Mouse (Mus musculus) kidney, embryonic 16.5 days (tissue): ENCODE measurements around the gene Smg9. TPM values are rescaled to one million over a fixed set of nuclear protein-coding genes. Genes with fewer than 3 reads are reported as not detected.
A peak's percentile ranks its signal among the peaks of the same experiment; 100 is the strongest.

ENCODE experiments used
- ATAC-seq: fragments of 200-750 bp; cut with Nextera tagmentation; 2 replicates; pipeline ENCODE4 v1.8.0; 2017; ENCODE audit warnings: moderate TSS enrichment; ENCODE audit not compliant: low FRiP score, low TSS enrichment
- H3K27ac ChIP-seq: fragments of 300-500 bp; sonication (generic); 2 replicates; pipeline ENCODE4 v1.5.1; 2014; ENCODE audit warnings: low read length
- H3K27me3 ChIP-seq: fragments of 300-500 bp; sonication (generic); 2 replicates; pipeline ENCODE4 v1.6.1; 2014; ENCODE audit warnings: low read length, control low read depth, mixed read lengths; ENCODE audit not compliant: insufficient read depth
- H3K36me3 ChIP-seq: fragments of 300-500 bp; sonication (generic); 2 replicates; pipeline ENCODE4 v1.6.1; 2014; ENCODE audit warnings: low read length, control low read depth, mixed read lengths; ENCODE audit not compliant: insufficient read depth
- H3K4me1 ChIP-seq: fragments of 300-500 bp; sonication (generic); 2 replicates; pipeline ENCODE4 v1.6.1; 2014; ENCODE audit warnings: low read length, control low read depth, mixed read lengths; ENCODE audit not compliant: insufficient read depth
- H3K4me2 ChIP-seq: fragments of 300-500 bp; sonication (generic); replicated peaks from 2 replicates; pipeline ENCODE4 v1.6.1; 2014; ENCODE audit warnings: low read depth, low read length
- H3K4me3 ChIP-seq: fragments of 300-500 bp; sonication (generic); 2 replicates; pipeline ENCODE4 v1.5.1; 2014; ENCODE audit warnings: mild to moderate bottlenecking, low read length
- H3K9ac ChIP-seq: fragments of 300-500 bp; sonication (generic); replicated peaks from 2 replicates; pipeline ENCODE4 v1.6.1; 2014; ENCODE audit warnings: low read length
- H3K9me3 ChIP-seq: fragments of 300-500 bp; sonication (generic); 2 replicates; pipeline ENCODE4 v1.6.1; 2016; ENCODE audit warnings: low read length, control low read depth
- WGBS: fragments of 180-500 bp; shearing (Covaris S2); extraction: QIAGEN DNeasy Blood & Tissue Kit; methylation state at CpG from one replicate; pipeline ENCODE4 v1.1.7; 2014; 5-methylcytosine and 5-hydroxymethylcytosine counted together
- polyA plus RNA-seq: library from polyadenylated mRNA; unstranded; fragments of >200 nt; fragmentation: Nextera tagmentation; extraction: Ambion mirVana; gene quantifications from 2 replicates; pipeline ENCODE4 v1.2.1, GENCODE M21; 2015

Smg9 gene
- polyA plus RNA-seq, 1 experiment from 2014 or later: 28.3 TPM

DNA sequence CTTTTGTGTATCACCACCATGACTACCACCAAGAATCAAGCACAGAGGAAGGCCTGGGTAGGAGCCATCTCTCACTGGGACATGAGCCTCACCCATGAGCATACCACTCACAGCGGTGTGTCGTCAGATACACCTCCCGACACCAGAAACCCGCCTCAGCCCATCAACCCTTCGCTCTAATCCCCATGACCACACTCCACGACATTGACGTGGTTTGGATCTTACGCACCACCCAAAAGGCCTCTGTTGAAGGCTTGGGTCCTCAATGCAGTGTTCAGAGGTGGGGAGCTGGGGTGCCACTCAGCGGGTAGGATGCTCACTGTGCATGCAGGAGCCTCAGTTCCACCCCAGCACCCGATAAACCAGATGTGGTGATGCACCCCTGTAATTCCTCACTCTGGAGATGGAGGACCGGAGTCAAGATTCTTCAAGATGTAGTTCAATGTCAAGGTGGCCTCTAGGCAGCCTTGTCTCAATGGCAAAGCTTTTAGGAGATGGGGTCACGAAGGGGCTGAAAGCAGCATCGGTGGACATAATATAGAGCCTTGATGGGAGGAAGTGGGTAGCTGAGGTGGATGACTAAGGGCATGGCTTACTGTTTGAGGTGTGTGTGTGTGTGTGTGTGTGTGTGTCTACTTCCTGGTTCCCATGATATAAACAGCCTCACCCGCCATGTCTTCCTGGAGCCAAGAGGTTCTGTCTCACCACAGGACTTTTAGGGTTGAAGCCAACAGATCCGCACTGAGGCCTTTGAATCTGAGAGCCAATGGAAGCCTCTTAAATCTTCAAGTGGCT is 31.3 kb downstream of the Smg9 start:
- Histone ChIP-seq H3K36me3 (no peaks in the 10 kb centered on the region), H3K4me2 (no peak overlapping the region), H3K27ac (no peak overlapping the region), H3K27me3 (no peaks in the 10 kb centered on the region), H3K9me3 (peaks cover 6% of the 10 kb centered on the region; the same call in 1 of the 2 replicates), H3K9ac (no peak overlapping the region), H3K4me3 (no peak overlapping the region), H3K4me1 (no peaks in the 10 kb centered on the region)
- WGBS: 94% methylated on average over 15 of the region's 15 CpGs
- no peak for ATAC-seq

GRCm38 (mm10) chr7:24431713-24432112 is 32.3 kb downstream of the Smg9 start:
- WGBS: 46% methylated on average over 11 of the region's 11 CpGs
- Histone ChIP-seq H3K4me2 (no peak overlapping the region), H3K27me3 (no peaks in the 10 kb centered on the region), H3K36me3 (no peaks in the 10 kb centered on the region), H3K4me1 (no peaks in the 10 kb centered on the region), H3K9ac (no peak overlapping the region), H3K4me3 (no peak overlapping the region), H3K27ac (no peak overlapping the region), H3K9me3 (peaks cover 6% of the 10 kb centered on the region; the same call in 1 of the 2 replicates)
- no peak for ATAC-seq

DNA sequence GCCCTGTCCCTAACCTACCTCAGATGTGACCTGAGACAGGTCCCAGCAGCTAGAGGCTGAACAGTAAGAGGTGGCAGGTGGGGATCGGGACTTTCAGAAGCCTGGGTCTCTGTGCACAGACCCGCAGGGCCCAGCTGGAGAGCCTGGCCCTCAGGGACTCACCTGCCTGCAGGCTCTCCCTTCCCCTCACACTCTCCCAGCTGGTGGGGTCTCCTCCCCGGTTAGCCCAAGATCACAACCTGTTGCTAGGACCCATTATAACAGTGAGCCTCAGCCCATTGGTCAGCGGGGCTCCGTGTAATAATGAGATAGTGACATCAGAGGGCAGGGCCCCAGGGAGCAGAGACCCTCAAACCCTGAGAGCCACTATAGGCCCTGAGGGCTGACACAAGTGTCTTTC is 35.9 kb downstream of the Smg9 start:
- no peak for ATAC-seq
- Histone ChIP-seq H3K9ac (no peak overlapping the region), H3K9me3 (peaks cover 6% of the 10 kb centered on the region; the same call in 1 of the 2 replicates), H3K27ac (no peak overlapping the region), H3K27me3 (no peaks in the 10 kb centered on the region), H3K4me1 (no peaks in the 10 kb centered on the region), H3K4me3 (no peak overlapping the region), H3K36me3 (no peaks in the 10 kb centered on the region), H3K4me2 (no peak overlapping the region)
- 63% methylated on average over 5 of the region's 5 CpGs for WGBS

GRCm38 (mm10) chr7:24437981-24438380 is 38.6 kb downstream of the Smg9 start:
- Histone ChIP-seq H3K9ac (no peak overlapping the region), H3K4me3 (no peak overlapping the region)
- no peak for ATAC-seq

GRCm38 (mm10) chr7:24439191-24439590 is 39.8 kb downstream of the Smg9 start:
- WGBS: 85% methylated on average over 6 of the region's 6 CpGs
- H3K27me3 ChIP-seq: no peaks in the 10 kb centered on the region
- no peak overlapping the region for H3K9ac ChIP-seq
- H3K4me2 ChIP-seq: no peak overlapping the region
- H3K27ac ChIP-seq: no peak overlapping the region
- H3K4me1 ChIP-seq: no peaks in the 10 kb centered on the region
- no peak for ATAC-seq
- no peaks in the 10 kb centered on the region for H3K36me3 ChIP-seq
- H3K4me3 ChIP-seq: no peak overlapping the region
- no peaks in the 10 kb centered on the region for H3K9me3 ChIP-seq

More at GRCm38 (mm10) chr7:24437981-24438380, 38.6 kb downstream of the Smg9 start:
- WGBS: 72% methylated on average over 10 of the region's 10 CpGs
- Histone ChIP-seq H3K27ac (no peak overlapping the region), H3K36me3 (no peaks in the 10 kb centered on the region), H3K4me1 (no peaks in the 10 kb centered on the region), H3K27me3 (no peaks in the 10 kb centered on the region), H3K9me3 (0 out of 2 replicates have a peak, but pooled peaks cover under 1% of the 10 kb centered on the region), H3K4me2 (no peak overlapping the region)

DNA sequence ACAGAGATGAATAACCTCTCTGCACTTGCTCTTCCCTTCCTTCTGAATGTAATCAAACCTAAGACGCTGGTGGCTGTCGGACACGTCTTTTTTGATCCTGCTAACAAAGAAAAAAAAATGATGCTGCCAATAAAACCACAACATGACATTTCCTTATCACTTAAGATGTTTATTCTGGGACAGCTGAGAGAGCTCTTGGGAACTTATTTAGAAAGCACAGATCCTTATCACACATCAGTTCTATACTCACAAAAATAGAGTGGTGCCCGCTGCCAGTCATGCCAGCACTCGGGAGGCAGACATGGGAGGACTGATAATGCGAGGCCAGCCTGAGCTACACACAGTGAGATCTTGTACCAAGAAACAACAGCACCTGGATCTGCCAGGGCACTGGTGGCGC is 40.5 kb downstream of the Smg9 start:
- no peak overlapping the region for H3K27ac ChIP-seq
- no peaks in the 10 kb centered on the region for H3K9me3 ChIP-seq
- H3K27me3 ChIP-seq: no peaks in the 10 kb centered on the region
- H3K4me1 ChIP-seq: no peaks in the 10 kb centered on the region
- ATAC-seq: no peak
- H3K4me3 ChIP-seq: no peak overlapping the region
- WGBS: 72% methylated on average over 7 of the region's 7 CpGs
- no peak overlapping the region for H3K9ac ChIP-seq
- no peaks in the 10 kb centered on the region for H3K36me3 ChIP-seq
- no peak overlapping the region for H3K4me2 ChIP-seq

- WGBS: 22% methylated on average over 1 of the region's 1 CpGs
- no peak overlapping the region for H3K9ac ChIP-seq
- H3K27ac ChIP-seq: no peak overlapping the region
- ATAC-seq: peak; percentile 62; the same call in 1 of the 2 replicates
- no peak overlapping the region for H3K4me3 ChIP-seq
- no peaks in the 10 kb centered on the region for H3K9me3 ChIP-seq
- H3K36me3 ChIP-seq: no peaks in the 10 kb centered on the region
- no peaks in the 10 kb centered on the region for H3K27me3 ChIP-seq
- no peak overlapping the region for H3K4me2 ChIP-seq
- H3K4me1 ChIP-seq: no peaks in the 10 kb centered on the region
Measured at GRCm38 (mm10) chr7:24441785-24442184, 42.4 kb downstream of the Smg9 start.

GRCm38 (mm10) chr7:24442313-24442712 is 42.9 kb downstream of the Smg9 start:
- Histone ChIP-seq H3K27me3 (no peaks in the 10 kb centered on the region), H3K9me3 (no peaks in the 10 kb centered on the region), H3K4me2 (no peak overlapping the region), H3K36me3 (no peaks in the 10 kb centered on the region), H3K9ac (no peak overlapping the region), H3K4me3 (no peak overlapping the region), H3K27ac (no peak overlapping the region), H3K4me1 (no peaks in the 10 kb centered on the region)
- no peak for ATAC-seq
- 50% methylated on average over 8 of the region's 8 CpGs for WGBS

DNA sequence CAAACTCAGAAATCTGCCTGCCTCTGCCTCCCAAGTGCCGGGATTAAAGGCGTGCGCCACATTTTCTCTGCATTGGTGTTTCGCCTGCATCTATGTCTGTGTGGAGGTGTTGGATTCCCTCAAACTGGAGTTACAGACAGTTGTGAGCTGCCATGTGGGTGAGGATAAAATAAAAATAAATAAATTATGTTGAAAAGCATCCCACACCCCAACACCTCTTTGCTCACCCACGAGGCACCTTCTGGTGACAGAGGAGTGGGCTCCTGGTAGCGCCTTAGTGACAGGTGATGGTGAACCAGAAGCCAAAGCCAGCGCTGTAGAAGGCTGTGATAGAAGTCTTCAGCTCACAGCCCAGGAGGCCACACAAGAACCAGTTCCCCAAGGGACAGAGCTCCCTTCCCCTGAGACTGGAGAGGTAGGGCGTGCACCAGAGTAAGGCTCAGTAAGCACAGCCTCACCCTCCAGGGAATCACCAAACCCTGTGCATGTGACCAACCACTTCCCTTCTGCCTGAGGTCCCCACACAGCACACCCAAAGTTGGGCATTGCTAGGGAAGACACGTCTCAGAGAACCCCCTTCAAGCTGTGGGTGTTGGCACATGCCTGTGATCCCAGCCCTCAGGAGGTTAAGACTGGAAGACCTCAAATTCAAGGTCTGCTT is 46.0 kb downstream of the Smg9 start:
- no peak for ATAC-seq
- 92% methylated on average over 9 of the region's 9 CpGs for WGBS
- H3K9me3 ChIP-seq: no peaks in the 10 kb centered on the region

More for the DNA sequence above, 46.0 kb downstream of the Smg9 start:
- Histone ChIP-seq H3K4me1 (no peaks in the 10 kb centered on the region), H3K9ac (no peak overlapping the region), H3K27ac (no peak overlapping the region), H3K4me3 (no peak overlapping the region), H3K36me3 (no peaks in the 10 kb centered on the region), H3K4me2 (no peak overlapping the region), H3K27me3 (no peaks in the 10 kb centered on the region)
